Mouse (Mus musculus): ENCODE data around the gene Hid1. TPM values are rescaled to one million over a fixed set of nuclear protein-coding genes. Genes with fewer than 3 reads are reported as not detected.
A peak's percentile ranks its signal among the peaks of the same experiment; 100 is the strongest.

The Hid1 gene
- polyA plus RNA-seq (2016; fragmentation: Nextera tagmentation; extraction: Ambion mirVana): 26.5 and 28.0 TPM in 2 replicates

GRCm38 (mm10) chr11:115367395-115367944 is at the start of gene Hid1:
Hid1 (minus strand) TSS chr11:115367756.
- no peaks in the 10 kb centered on the region; the same call in 1 of the 2 replicates for H3K36me3 ChIP-seq
- peaks cover 50% of the 10 kb centered on the region for H3K27me3 ChIP-seq
- H3K27ac ChIP-seq: peak within 1 kb of the TSS; percentile 80
- H3K9ac ChIP-seq: peak within 1 kb of the TSS; percentile 83
- H3K4me2 ChIP-seq (replicated peaks): peak within 1 kb of the TSS; percentile 86
- H3K4me1 ChIP-seq: peaks cover 15% of the 10 kb centered on the region
- H3K9me3 ChIP-seq (replicated peaks): no peaks in the 10 kb centered on the region
- under 1% methylated on average over 35 of the region's 39 CpGs for WGBS
- peak within 1 kb of the TSS; percentile 60 for H3K4me3 ChIP-seq
- ATAC-seq (ENCODE audit: low FRiP score): peak; percentile 82

GRCm38 (mm10) chr11:115409556-115409955 is 42.0 kb upstream of the Hid1 start:
- peak overlapping the region; percentile 9; the same call in 1 of the 2 replicates for H3K4me2 ChIP-seq (replicated peaks)
- H3K4me3 ChIP-seq: no peak overlapping the region
- H3K27ac ChIP-seq: peak overlapping the region; percentile 85
- H3K9ac ChIP-seq: 0 out of 2 replicates have a peak overlapping the region, but pooled peaks have one; percentile 32
- H3K27me3 ChIP-seq: no peaks in the 10 kb centered on the region
- H3K36me3 ChIP-seq: peaks cover 34% of the 10 kb centered on the region
- ATAC-seq (ENCODE audit: low FRiP score): peak; percentile 33
- 35% methylated on average over 7 of the region's 7 CpGs for whole genome bisulfite sequencing
- peaks cover 59% of the 10 kb centered on the region for H3K4me1 ChIP-seq
- H3K9me3 ChIP-seq (replicated peaks): no peaks in the 10 kb centered on the region

- H3K27me3 ChIP-seq: no peaks in the 10 kb centered on the region
- H3K27ac ChIP-seq: peak overlapping the region; percentile 85
- no peak overlapping the region for H3K4me3 ChIP-seq
- no peaks in the 10 kb centered on the region for H3K9me3 ChIP-seq (replicated peaks)
- no peak for ATAC-seq (ENCODE audit: low FRiP score)
- H3K9ac ChIP-seq: no peak overlapping the region
- WGBS: 79% methylated on average over 6 of the region's 6 CpGs
- no peak overlapping the region for H3K4me2 ChIP-seq (replicated peaks)
- H3K4me1 ChIP-seq: peaks cover 60% of the 10 kb centered on the region
- H3K36me3 ChIP-seq: peaks cover 34% of the 10 kb centered on the region
Observed at GRCm38 (mm10) chr11:115408266-115408920, 40.8 kb upstream of the Hid1 start.

- peaks cover 51% of the 10 kb centered on the region for H3K4me1 ChIP-seq
- no peak for ATAC-seq (ENCODE audit: low FRiP score)
- H3K36me3 ChIP-seq: peaks cover 34% of the 10 kb centered on the region
- H3K9ac ChIP-seq: no peak overlapping the region
- WGBS: 95% methylated on average over 17 of the region's 17 CpGs
- H3K9me3 ChIP-seq (replicated peaks): no peaks in the 10 kb centered on the region
- no peak overlapping the region for H3K27ac ChIP-seq
- H3K27me3 ChIP-seq: no peaks in the 10 kb centered on the region
- no peak overlapping the region for H3K4me2 ChIP-seq (replicated peaks)
- H3K4me3 ChIP-seq: no peak overlapping the region
Observed at GRCm38 (mm10) chr11:115406858-115407401, 39.4 kb upstream of the Hid1 start.

- Histone ChIP-seq H3K27ac (no peak overlapping the region), H3K36me3 (peaks cover 33% of the 10 kb centered on the region), H3K9me3 (replicated peaks) (no peaks in the 10 kb centered on the region), H3K4me2 (replicated peaks) (no peak overlapping the region), H3K9ac (no peak overlapping the region), H3K4me3 (no peak overlapping the region), H3K27me3 (no peaks in the 10 kb centered on the region), H3K4me1 (peaks cover 44% of the 10 kb centered on the region)
- no peak for ATAC-seq (ENCODE audit: low FRiP score)
- WGBS: 100% methylated on average over 6 of the region's 6 CpGs
Observed at GRCm38 (mm10) chr11:115405723-115406122, 38.2 kb upstream of the Hid1 start.

GRCm38 (mm10) chr11:115403338-115404124 is 36.0 kb upstream of the Hid1 start, which contains the start of gene Mrpl58:
Mrpl58 (plus strand) TSS chr11:115403752.
- H3K9ac ChIP-seq: peak within 1 kb of the TSS; percentile 80
- H3K4me2 ChIP-seq (replicated peaks): peak within 1 kb of the TSS; percentile 74
- no peaks in the 10 kb centered on the region for H3K9me3 ChIP-seq (replicated peaks)
- H3K27ac ChIP-seq: peak within 1 kb of the TSS; percentile 91
- WGBS: 3% methylated on average over 50 of the region's 50 CpGs
- peaks cover 28% of the 10 kb centered on the region for H3K4me1 ChIP-seq
- H3K36me3 ChIP-seq: peaks cover 25% of the 10 kb centered on the region
- ATAC-seq (ENCODE audit: low FRiP score): peak; percentile 85
- no peaks in the 10 kb centered on the region for H3K27me3 ChIP-seq
- peak within 1 kb of the TSS; percentile 66 for H3K4me3 ChIP-seq

- no peaks in the 10 kb centered on the region for H3K9me3 ChIP-seq (replicated peaks)
- H3K27me3 ChIP-seq: no peaks in the 10 kb centered on the region
- WGBS: 48% methylated on average over 11 of the region's 11 CpGs
- 0 out of 2 replicates have a peak overlapping the region, but pooled peaks have one; percentile 13 for H3K9ac ChIP-seq
- H3K4me3 ChIP-seq: no peak overlapping the region
- H3K27ac ChIP-seq: peak overlapping the region; percentile 72
- H3K4me1 ChIP-seq: peaks cover 25% of the 10 kb centered on the region
- 0 out of 2 replicates have a peak overlapping the region, but pooled peaks have one; percentile 3 for H3K4me2 ChIP-seq (replicated peaks)
- ATAC-seq (ENCODE audit: low FRiP score): peak; percentile 21; the same call in 1 of the 2 replicates
- H3K36me3 ChIP-seq: peaks cover 10% of the 10 kb centered on the region
Observed at GRCm38 (mm10) chr11:115400630-115401391, 33.3 kb upstream of the Hid1 start.

GRCm38 (mm10) chr11:115400126-115400525 is 32.6 kb upstream of the Hid1 start:
- peaks cover 17% of the 10 kb centered on the region for H3K36me3 ChIP-seq
- no peak overlapping the region for H3K4me2 ChIP-seq (replicated peaks)
- no peaks in the 10 kb centered on the region for H3K27me3 ChIP-seq
- no peak for ATAC-seq (ENCODE audit: low FRiP score)
- peaks cover 20% of the 10 kb centered on the region for H3K4me1 ChIP-seq
- H3K9me3 ChIP-seq (replicated peaks): no peaks in the 10 kb centered on the region
- H3K9ac ChIP-seq: no peak overlapping the region
- H3K4me3 ChIP-seq: no peak overlapping the region
- H3K27ac ChIP-seq: no peak overlapping the region
- WGBS: 70% methylated on average over 3 of the region's 3 CpGs

- Histone ChIP-seq H3K9me3 (replicated peaks) (no peaks in the 10 kb centered on the region), H3K4me2 (replicated peaks) (no peak overlapping the region), H3K27me3 (no peaks in the 10 kb centered on the region), H3K4me3 (no peak overlapping the region), H3K36me3 (peaks cover 36% of the 10 kb centered on the region), H3K9ac (no peak overlapping the region), H3K27ac (no peak overlapping the region), H3K4me1 (peaks cover 10% of the 10 kb centered on the region)
- no peak for ATAC-seq (ENCODE audit: low FRiP score)
- WGBS: 80% methylated on average over 7 of the region's 7 CpGs
Observed at GRCm38 (mm10) chr11:115398085-115398484, 30.5 kb upstream of the Hid1 start.

GRCm38 (mm10) chr11:115393721-115394325 is 26.3 kb upstream of the Hid1 start:
- no peaks in the 10 kb centered on the region for H3K4me1 ChIP-seq
- no peak overlapping the region for H3K4me2 ChIP-seq (replicated peaks)
- no peak overlapping the region for H3K27ac ChIP-seq
- H3K4me3 ChIP-seq: no peak overlapping the region
- 63% methylated on average over 34 of the region's 34 CpGs for WGBS
- peaks cover 68% of the 10 kb centered on the region for H3K36me3 ChIP-seq
- no peak for ATAC-seq (ENCODE audit: low FRiP score)
- H3K27me3 ChIP-seq: no peaks in the 10 kb centered on the region
- H3K9me3 ChIP-seq (replicated peaks): no peaks in the 10 kb centered on the region
- H3K9ac ChIP-seq: no peak overlapping the region

- Histone ChIP-seq H3K9me3 (replicated peaks) (no peaks in the 10 kb centered on the region), H3K27ac (no peak overlapping the region), H3K4me3 (no peak overlapping the region), H3K9ac (no peak overlapping the region), H3K4me2 (replicated peaks) (no peak overlapping the region), H3K36me3 (peaks cover 63% of the 10 kb centered on the region), H3K4me1 (no peaks in the 10 kb centered on the region), H3K27me3 (no peaks in the 10 kb centered on the region)
- no peak for ATAC-seq (ENCODE audit: low FRiP score)
- WGBS: 88% methylated on average over 7 of the region's 7 CpGs
Observed at GRCm38 (mm10) chr11:115391358-115391757, 23.8 kb upstream of the Hid1 start.

Data from hindbrain, embryonic 12.5 days (tissue).